Mouse (Mus musculus) liver (tissue): Measurements from ENCODE around the gene Zbtb8os.
A peak's percentile ranks its signal among the peaks of the same experiment; 100 is the strongest.
"Not testable (repeated sequence)": the region's sequence is repeated elsewhere in the genome, so short reads cannot be mapped to it uniquely, and the experiment has no call there.

Experiments
- DNase-seq: peaks from one replicate; pipeline ENCODE4 v3.0.0-alpha.2; 2020; ENCODE audit warnings: mixed read lengths

Gene Zbtb8os

DNA sequence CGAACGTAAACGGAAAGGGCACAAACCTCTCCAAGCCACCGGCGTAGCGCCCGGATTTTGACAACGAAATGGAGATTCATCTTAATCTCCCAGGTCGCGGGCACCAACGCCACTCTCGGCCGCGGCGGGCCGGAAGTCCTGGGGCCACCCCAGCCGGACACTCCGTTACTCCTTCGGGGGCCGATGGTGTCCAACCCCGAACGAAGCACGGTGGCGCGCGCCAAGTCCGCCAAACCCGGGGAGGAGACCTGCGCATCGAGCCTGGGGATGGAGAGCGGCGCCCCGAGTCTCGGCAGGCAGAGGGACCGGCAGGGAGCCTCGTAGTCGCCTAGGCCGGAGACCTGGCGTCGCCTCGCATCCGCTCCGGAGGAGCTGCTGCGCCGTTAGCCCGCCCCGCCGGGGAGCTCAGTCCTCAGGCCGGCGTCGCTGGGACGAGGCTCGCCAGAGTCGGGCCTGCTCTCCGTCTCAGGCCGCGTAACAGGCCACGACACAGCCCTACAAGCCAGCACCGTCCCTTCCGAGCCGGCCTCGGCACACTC is 749 bp upstream of the Zbtb8os start:
- DNase-seq, result peak; percentile 69

DNA sequence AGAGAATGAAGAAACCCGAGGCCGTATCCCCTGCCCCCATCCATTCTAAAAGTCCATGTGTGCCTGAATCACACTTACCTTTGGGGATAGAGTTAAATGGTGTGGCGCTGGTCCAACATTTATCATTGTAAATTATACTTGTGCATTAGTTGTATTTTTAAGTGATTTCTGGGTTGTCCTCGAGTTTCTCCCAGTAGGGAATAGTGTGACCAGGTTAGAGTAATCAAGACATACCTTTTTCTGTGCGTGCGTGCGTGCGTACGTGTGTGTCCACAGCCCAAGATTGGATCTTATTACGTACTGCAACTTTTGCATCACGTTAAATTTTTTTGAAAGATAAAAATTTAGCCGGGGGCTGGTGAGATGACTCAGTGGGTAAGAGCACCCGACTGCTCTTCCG is 796 bp downstream of the Zbtb8os start:
- DNase-seq, result no peak

DNA sequence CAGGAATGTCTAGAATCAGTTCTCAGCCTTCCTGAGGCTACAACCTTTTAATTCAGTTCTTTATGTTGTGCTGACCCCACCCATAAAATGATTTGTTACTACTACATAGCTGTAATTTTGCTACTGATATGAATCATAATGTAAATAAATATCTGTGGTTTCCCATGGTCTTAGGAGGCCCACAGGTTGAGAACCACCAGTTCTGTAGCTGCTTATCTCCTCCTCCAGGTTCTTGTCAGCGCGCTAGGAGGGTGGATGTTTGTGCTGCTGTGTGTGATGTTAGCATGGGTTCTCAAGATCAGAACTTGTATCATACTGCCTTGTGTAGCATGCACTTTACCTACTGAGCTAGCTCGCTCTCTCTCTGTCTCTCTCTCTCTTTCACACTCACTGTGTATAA is 4.2 kb downstream of the Zbtb8os start:
- peak; percentile 81 for DNase-seq

DNA sequence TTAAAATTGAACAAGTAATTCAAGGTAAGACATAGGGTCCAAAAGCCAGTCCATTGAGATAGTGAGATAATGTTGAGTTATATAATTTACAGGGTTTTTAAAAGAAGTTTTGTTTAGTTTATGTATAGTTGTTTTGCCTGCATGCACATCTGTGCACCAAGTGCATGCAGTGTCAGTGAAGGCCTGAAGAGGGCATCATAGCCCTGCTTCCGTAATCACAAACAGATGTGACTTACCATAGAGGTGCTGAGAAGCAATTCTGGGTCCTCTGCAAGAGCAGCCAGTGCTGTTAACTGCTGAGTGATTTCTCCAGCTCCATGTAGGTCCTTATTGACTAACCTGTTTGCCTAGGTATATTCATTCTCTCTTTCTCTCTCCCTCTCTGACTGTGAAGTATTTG is 6.4 kb downstream of the Zbtb8os start:
- DNase-seq, result no peak

DNA sequence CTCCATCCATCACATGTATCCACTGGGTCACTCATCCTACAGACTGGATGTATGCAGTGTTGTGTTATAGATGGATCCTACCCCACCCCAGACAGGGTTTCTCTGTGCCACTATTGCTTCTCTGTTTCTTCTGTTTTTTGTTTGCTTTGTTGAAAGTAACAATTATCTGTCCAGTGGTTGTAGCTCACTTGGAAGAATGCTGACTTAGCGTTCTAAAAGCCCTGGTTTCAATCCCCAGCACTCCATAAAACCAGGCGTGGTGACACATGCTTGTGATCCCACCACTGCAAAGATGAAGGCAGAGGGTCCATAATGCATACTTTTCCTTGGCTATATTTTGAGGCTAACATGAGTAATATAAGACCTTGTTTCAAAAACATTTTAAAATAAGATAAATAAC is 7.2 kb downstream of the Zbtb8os start:
- no peak for DNase-seq

DNA sequence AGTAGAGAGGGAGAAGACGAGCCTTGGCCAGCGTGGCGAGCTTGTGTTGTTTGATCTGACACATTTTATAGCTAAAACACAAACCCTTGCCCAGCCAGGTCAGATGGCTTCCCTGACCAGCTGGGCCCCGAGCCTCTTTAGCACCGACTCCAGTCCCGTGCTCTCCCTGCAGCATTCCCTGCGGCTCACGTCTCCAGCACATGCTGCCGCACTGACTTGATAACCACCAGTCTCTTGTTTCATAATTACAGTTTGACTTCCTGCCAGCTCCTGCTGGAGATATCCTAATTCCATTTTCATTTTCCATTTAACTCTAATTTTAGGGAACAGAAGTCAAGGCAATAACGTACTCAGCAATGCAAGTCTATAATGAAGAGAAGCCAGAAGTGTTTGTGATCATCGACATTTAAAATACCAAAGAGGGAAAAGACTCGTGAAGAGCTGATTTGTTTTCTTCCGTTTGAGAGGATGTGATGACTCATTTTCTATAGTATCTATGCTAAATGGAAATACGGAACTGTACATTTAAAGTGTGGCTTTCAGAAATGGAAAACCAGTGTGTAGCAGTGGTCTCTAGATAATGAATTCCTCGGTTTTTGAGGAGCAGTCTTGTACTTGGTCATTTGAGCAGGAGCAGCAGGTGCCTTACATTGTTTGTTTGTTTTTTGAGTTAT is 11.1 kb downstream of the Zbtb8os start:
- DNase-seq, result no peak

DNA sequence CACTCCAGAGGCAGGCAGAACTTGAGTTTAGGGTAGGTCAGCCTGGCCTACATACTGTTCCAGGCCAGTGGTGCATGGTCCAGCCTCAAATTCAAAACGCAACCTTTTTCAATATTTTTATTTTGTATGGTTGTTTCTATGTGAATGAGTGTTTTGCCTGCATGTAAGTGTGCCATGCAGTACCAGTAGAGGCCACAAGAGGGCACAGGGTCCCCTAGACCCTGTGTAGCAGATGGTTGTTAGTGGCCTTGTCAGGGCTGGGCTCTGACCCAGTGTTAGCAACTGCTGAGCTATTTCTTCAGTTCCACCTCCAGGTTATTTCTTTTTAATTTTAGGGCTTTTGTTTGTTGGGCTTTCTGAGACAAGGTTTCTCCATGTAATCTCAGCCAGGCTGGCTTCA is 15.1 kb downstream of the Zbtb8os start:
- DNase-seq, result peak; percentile 86

DNA sequence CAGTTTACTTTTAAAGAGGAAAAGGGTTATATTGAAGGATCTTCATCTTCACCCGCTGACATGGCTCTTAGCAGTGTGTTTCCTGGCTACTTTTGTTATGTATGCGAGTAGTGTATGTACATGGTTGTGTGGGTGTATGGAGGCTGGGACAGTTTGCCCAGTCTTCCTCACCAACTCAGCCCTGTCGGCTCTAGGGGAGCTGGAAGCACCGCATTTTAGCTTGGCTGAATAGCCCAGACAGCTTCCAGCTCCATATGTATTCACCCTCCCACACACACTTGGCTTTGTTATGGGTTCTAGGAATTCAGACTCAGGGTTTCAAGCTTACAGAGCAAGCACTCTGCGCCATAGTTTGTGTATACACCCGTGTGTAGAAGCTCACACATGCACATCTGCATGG is 15.6 kb downstream of the Zbtb8os start:
- no peak for DNase-seq

DNA sequence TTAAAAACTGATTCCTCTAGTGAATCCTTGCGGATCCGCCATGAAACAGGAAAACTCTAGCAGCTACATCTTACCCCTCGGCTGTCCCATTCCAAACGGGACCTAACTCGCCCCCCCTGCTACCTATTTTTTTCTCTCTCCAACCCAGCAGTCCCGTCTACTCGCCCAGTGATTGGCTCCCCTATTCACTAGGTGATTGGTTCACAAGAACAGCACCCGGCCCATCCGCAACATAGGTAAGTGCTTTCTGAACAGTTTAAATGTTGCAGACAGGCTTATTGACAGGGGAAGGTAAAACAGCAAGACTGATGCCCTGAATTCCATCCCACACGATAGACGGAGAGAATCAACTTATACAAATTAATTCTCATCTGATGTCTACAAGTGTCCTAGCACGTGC is 17.7 kb downstream of the Zbtb8os start:
- no peak for DNase-seq

DNA sequence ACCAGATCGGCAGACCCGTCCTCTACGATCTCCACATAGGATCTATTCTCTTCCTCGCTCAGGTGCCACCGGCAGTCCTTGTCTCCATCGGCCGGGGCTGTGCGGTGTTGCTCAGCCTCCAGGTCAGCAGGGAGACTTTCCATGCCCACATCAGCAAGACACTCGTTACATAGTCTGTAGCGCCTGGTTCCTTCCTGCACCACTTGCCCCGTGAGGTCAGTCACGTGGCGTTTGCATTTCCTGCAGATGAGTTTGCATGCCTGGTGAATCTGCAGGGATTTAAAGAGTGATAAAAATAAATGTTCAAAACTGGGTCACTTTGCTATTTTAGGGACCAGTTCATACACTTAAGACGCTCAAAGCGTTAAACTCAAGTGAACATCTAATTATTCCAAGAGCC is 18.7 kb downstream of the Zbtb8os start:
- no peak for DNase-seq

DNA sequence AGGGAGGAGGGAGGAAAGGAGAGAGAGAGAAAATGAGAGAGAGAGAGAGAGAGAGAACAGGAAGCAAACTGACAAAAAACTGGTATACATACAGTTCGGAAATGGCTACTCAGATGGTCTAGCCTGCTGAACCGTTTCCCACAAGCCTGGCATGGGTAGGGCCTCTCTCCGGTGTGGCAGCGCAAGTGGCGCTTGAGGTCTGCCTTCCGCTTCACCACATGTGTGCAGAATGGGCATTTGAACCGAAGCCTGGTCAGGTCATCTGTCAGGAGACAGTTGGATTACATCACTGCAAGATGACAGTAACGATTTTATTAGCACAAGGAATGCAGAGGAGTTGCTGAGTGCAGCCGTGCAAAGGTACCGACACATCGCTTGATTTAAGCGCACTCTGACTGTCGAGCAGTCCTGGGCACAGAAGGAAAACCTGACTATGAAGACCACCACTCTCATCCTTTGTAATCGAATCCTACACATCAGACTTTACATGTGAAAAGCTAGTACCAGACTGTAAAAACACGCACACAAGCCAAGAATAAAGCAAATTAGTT is 22.2 kb downstream of the Zbtb8os start:
- DNase-seq, result no peak

DNA sequence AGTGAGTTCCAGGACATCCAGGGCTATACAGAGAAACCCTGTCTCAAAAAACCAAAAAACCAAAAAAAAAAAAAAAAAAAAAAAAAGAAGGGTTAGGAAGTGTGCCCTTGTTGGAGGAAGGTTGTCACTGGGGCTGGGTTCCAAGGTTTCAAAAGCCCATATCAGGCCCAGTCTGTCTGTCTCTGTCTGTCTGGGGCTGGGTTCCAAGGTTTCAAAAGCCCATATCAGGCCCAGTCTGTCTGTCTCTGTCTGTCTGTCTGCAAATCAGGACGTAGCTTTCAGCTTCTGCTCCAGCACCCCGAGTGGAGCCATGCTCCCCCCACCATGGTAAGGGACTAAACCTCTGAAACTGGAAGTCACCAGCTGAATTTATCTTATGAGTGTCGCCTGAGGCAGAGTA is 26.7 kb downstream of the Zbtb8os start:
- not testable (repeated sequence) for DNase-seq

DNA sequence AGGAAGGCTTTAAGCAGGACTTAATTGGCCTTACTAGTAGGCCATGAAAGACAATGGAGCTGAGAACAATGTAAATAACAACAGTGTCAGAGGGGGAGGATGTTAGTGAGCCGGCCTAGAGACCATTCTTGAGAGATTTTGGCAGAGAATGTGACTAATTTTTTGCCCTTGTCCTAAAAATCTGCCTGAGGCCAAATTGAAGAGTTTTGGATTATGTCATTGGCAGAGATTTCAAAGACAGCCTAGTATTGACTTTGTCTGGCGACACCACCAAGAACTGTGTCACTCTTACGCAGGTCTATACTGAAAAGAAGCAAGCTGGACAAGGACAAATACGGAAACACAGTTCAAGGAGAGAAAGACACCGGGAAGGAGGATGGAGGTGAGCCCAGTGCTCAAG is 27.3 kb downstream of the Zbtb8os start:
- no peak for DNase-seq

DNA sequence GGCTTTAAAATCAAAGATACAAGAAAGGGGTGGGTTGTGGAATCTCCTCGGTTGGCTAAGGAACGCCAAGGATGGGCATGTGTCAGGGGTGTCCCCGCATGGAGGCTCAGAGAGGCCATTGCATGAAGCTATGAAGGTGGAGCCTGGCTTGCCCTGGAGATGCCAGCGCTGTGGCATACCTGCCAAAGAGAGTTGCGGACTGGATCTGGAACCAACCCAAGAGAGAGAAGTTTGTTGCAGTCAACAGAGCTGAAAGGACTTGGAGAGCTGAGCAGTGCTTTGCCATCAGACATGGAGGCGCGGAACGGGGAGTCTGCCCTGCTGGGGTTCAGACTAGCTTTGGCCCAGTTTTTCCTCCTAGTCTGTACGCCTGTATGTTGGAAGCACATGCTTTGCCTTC is 28.0 kb downstream of the Zbtb8os start:
- DNase-seq, result no peak

DNA sequence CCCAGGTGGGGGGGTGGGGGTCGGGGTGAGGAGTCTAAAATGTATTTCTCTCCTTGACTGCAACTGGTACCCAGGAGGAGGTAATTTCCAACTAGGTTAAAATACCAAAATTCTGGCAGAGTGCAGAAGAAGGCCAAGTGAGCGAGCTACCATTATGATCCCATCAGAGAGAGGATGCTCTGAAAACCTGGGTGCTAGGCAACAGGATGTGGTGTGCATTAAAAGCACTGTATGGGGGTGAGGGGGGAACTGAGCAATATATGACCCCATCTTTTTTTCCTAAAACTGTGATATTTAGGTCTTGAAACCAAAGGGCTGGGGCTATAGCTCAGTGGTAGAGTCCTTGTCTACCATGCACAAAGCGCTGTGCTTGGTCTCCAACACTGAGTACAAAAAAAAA is 28.9 kb downstream of the Zbtb8os start:
- DNase-seq, result no peak

DNA sequence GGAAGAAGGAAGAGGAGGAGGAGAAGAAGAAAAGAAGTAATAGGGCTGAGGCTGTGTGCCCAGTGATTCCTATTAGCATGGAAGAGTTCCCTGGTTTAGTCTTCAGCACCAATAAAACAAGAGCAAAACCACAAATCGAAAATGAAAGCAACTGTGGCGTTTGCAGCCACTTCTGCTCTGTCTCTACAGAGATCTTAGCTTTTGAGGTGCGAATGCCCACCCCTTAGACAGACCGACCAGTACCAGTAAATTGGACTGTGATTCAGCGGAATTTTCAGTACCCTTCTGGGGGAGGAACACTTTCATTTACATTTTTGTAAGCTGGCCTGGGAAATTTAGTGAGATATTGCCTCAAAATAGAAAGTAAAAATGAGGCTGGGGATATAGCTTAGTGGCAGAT is 29.7 kb downstream of the Zbtb8os start:
- DNase-seq, result no peak

DNA sequence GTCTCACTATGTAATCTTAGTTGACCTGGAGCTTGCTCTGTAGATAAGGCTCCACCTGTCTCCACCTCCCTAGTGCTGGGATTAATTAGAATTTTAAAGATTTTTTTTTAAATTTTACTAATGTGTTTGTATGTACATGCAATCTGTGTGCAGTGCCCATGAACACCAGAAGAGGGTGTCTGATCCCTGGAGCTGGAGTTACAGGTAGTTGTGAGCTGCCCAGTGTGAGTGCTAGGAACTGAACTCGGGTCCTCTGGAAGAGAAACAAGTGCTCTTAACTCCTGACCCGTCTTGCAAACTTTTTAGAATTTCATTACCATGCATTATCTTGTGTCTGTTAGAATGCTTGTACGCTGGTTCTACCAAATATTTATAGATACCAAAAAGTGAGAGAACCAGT is 35.9 kb downstream of the Zbtb8os start:
- DNase-seq, result no peak

DNA sequence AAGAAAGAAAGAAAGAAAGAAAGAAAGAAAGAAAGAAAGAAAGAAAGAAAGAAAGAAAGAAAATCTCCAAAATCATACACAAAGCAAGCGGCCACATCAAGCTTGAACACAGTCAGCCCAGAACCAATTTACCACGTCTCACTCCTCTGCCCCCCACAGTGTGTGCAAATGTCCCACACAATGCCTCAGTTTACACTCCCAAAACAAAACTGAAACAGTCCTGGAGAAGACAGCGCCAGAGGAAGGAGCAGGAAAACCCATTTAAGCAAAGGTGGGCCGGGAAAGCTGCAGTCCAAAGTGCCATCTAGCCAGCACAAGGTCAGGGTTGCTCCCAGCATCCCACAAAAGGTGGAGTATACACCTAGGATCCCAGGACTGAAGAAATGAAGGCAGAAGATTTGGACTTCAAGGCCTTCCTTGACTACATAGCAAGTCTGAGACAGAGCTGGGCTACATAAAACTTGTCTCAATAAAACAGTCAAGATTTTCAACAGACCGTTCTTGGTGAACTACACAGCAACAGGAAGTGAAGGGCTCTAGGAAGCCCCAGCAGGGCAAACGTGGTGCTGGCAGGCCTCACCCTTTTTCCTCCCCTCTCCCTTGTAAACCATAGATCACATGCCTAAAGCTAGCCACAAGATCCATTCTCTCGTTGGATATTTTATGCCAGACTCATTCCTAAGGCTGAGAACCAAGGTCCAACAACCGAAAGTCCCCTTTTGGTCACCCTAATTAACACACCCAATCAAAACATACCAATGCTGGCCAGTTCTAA is 37.9 kb downstream of the Zbtb8os start:
- DNase-seq, result no peak

DNA sequence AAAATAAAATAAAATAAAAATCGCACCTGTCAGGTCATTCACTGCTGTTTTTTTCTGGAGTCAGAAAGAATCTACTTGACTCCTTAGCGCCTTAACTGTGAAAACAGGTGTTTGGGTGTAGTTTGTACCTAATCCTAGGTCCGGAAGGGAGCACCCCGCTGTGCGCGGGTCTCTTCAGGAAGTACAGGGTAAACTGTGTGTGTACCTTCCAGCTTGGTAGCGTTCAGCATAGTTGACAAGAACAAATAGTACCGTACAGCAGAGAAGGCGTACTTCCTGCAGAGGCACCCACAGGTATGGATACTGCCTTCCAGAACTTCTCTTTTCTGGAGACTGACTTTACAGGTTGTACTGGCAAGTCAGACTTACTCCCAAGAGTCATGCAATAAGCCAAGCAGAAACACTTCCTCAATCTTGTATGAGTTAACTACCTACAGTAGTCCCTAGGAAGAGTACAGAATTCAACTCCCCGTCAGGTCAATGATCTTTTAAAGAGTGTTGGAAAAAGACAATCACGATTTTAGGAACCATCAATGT is 38.8 kb downstream of the Zbtb8os start:
- no peak for DNase-seq

DNA sequence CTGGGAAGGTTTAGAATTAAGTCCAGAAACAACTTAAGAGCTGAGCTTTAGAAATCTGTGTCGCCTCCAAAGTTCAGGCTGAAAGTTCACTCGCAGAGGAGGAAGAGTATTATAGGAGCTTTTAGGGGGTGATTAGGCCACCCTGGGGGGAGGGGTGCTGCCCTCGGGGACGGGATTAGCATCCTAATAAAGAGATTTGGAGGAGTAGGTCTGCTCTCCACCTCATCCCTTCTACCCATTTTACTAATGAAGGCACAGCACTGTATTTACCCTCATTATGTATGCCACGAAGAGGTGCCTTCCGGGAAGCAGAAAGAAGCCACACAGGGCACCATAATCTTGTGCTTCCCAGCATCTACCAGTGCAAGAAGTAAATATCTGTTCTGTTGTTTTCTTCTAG is 39.5 kb downstream of the Zbtb8os start:
- no peak for DNase-seq

DNA sequence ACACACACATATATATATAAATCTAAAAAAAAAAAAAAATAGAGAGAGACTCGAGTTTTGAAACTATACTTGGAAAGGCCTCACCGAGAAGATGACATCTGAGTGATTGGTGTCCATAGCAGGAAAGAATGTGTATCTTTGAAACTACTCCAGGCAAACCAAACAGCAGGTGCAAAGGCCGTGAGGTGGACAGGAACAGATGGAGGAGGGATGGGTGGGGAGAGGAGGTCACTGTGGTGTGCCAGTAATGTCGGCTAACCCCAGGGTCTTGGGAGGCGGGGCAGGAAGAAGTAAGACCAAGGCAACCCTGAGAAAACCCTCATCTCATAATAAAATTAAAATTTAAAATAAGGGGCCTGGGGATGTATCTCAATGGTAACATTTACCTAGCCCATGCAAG is 40.3 kb downstream of the Zbtb8os start:
- no peak for DNase-seq

DNA sequence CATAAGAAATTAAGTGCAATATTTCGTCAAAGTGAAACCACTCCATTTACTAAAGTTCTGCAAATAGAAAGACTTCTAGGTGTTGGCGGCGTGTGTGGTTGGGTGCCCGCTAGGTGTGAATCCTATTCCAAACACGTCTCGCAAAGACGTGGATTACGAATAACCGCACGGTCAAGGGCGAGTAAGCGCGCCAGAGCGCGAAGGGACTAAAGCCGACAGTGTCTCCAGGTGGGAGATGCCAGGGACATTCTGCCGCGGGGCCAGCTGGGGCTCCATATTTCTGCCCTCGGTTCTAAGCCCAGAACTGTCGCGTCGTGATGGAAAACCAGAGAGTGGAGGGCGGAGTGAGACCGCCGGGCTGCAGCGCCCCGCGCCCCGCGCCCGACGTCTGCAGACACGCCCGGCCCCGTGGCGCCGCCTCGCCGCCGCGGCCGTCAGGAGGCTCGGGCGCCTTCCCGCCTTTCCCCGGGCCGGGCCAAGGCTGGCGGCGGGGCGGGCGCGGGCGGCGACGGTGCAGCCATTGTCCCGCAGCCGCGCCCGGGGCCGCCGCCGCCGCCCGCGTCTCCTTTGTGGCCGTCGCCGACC is 41.6 kb downstream of the Zbtb8os start:
- peak; percentile 45 for DNase-seq

DNA sequence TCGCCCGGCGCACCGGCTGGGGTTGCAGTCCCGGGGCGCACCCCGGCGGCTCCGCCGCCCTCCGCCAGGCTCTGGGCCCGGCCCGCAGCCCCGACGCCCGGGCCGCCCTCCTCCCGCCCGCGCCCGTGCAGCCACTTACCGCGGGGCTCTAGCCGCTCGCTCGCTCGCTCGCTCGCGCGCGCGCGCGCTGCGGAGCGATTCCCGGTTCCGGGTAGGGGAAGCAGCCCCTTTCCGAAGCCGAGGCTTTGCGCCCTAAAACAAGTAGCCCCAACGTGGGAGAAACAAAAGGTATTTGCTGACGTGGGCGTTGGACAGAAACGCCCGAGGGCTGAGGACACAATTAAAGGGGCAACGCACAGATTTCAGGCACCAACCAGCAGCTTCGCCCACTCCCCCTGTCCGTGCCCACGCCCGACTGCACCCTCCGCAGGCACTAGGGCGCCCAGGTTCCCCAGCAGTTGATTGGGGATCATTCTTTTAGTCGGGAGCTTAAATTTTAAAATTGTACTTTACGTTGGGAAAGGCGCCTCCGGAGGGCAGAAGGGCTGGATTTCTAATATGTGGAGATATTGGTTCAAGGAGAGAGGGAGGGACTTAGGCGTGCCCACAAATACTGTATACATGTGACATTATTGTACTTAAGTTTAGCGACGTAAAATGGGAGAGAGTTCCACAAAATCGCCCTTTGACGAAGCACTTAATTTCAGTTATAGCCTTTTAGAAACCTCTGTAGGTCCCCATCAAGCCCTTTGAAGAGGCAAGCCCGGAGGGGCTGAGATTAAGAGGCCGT is 42.3 kb downstream of the Zbtb8os start, which contains the start of gene Zbtb8a:
Gene Zbtb8a (minus strand): TSS at position 516 of the 790 bp plus-strand sequence.
- peak; percentile 50 for DNase-seq
